Mouse (Mus musculus) liver, embryonic 12.5 days (tissue): ENCODE data around the gene Cpb1. TPM values are rescaled to one million over a fixed set of nuclear protein-coding genes. Genes with fewer than 3 reads are reported as not detected.

Experiments
- ATAC-seq: fragments of 200-750 bp; cut with Nextera tagmentation; 2 replicates; pipeline ENCODE4 v1.8.0; 2017; ENCODE audit warnings: moderate number of reproducible peaks, mild to moderate bottlenecking, moderate library complexity
- H3K27ac ChIP-seq: fragments of 300-500 bp; sonication (generic); 2 replicates; pipeline ENCODE4 v1.5.1; 2016; ENCODE audit warnings: mild to moderate bottlenecking
- H3K27me3 ChIP-seq: fragments of 300-500 bp; sonication (generic); replicated peaks from 2 replicates; pipeline ENCODE4 v1.6.1; 2016; ENCODE audit warnings: mild to moderate bottlenecking, moderate library complexity
- H3K36me3 ChIP-seq: fragments of 300-500 bp; sonication (generic); 2 replicates; pipeline ENCODE4 v1.6.1; 2016; ENCODE audit warnings: mild to moderate bottlenecking, moderate library complexity
- H3K4me1 ChIP-seq: fragments of 300-500 bp; sonication (generic); 2 replicates; pipeline ENCODE4 v1.6.1; 2016
- H3K4me2 ChIP-seq: fragments of 300-500 bp; sonication (generic); 2 replicates; pipeline ENCODE4 v1.6.1; 2016; ENCODE audit warnings: mild to moderate bottlenecking, moderate library complexity
- H3K4me3 ChIP-seq: fragments of 300-500 bp; sonication (generic); 2 replicates; pipeline ENCODE4 v1.5.1; 2016; ENCODE audit warnings: mild to moderate bottlenecking, moderate library complexity
- H3K9ac ChIP-seq: fragments of 300-500 bp; sonication (generic); 2 replicates; pipeline ENCODE4 v1.6.1; 2016; ENCODE audit warnings: mild to moderate bottlenecking, moderate library complexity
- H3K9me3 ChIP-seq: fragments of 300-500 bp; sonication (generic); replicated peaks from 2 replicates; pipeline ENCODE4 v1.6.1; 2016; ENCODE audit warnings: mild to moderate bottlenecking, moderate library complexity
- WGBS: fragments of 180-500 bp; shearing (Covaris S2); methylation state at CpG from one replicate; pipeline ENCODE4 v1.1.7; 2016; ENCODE audit not compliant: insufficient replicate concordance; 5-methylcytosine and 5-hydroxymethylcytosine counted together
- microRNA-seq: library from miRNA; unstranded; fragments of <30 nt; microRNA quantifications from one replicate; pipeline ENCODE4, GENCODE M21; 2017
- polyA plus RNA-seq: library from polyadenylated mRNA; unstranded; fragments of >200 nt; fragmentation: Nextera tagmentation; extraction: Ambion mirVana; gene quantifications from 2 replicates; pipeline ENCODE4 v1.2.1, GENCODE M21; 2016

Cpb1 gene
- polyA plus RNA-seq, 1 experiment from 2014 or later: not detected

DNA sequence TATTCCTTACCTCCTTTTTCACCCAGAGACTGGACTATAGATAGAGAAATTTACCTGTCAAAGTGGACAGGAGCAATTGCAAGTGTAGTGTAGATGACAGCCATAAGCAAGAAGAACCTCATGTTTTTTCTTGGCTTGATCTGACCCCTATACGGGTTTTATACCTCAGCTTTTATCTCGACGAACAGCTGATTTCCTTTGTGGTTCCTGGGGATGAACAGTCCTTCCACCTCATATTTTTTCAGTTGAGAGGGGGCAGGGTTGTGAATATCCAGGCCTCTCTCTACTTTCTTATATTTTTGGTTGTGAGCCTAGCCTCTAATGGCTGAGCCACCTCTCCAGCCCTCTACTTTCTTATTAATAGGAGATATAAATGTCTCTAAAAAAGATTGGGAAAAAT is 33.5 kb downstream of the Cpb1 start, which contains the start of gene Cpa3:
TSS of gene Cpa3 (minus strand) at position 132 of the 400 bp plus-strand sequence.
- ATAC-seq: no peak
- Histone ChIP-seq H3K27me3 (no peaks in the 10 kb centered on the region), H3K9me3 (no peaks in the 10 kb centered on the region), H3K27ac (no peak within 1 kb of the TSS), H3K4me2 (no peak within 1 kb of the TSS), H3K4me3 (no peak within 1 kb of the TSS), H3K4me1 (no peaks in the 10 kb centered on the region), H3K36me3 (no peaks in the 10 kb centered on the region), H3K9ac (no peak within 1 kb of the TSS)
- 24% methylated on average over 3 of the region's 3 CpGs for WGBS

GRCm38 (mm10) chr3:20239741-20240140 is 35.8 kb downstream of the Cpb1 start:
- H3K27me3 ChIP-seq: no peaks in the 10 kb centered on the region
- 39% methylated on average over 3 of the region's 3 CpGs for WGBS

DNA sequence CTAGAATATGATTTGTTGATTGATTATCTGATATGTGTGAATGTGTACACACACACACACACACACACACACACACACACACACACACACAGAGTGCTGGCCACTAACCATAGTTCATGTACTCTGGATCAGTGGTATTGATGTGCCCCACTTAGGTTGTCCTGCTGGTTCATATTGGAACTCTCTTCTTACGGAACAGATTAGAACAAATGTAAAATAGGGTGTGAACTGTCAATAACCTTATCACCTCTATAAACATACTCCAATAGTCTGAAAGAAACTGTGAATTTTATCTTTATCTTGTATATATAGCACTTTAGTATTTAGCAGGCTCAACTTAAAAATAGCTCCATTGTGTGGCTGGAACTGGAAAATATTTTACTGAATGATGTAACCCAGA is 38.6 kb downstream of the Cpb1 start:
- Histone ChIP-seq H3K27me3 (no peaks in the 10 kb centered on the region), H3K4me3 (no peak overlapping the region), H3K4me2 (no peak overlapping the region), H3K4me1 (no peaks in the 10 kb centered on the region), H3K36me3 (no peaks in the 10 kb centered on the region), H3K9ac (no peak overlapping the region), H3K27ac (no peak overlapping the region), H3K9me3 (no peaks in the 10 kb centered on the region)
- ATAC-seq: no peak
- WGBS: 50% methylated on average over 1 of the region's 1 CpGs

More at GRCm38 (mm10) chr3:20239741-20240140, 35.8 kb downstream of the Cpb1 start:
- no peaks in the 10 kb centered on the region for H3K36me3 ChIP-seq
- no peak for ATAC-seq
- no peaks in the 10 kb centered on the region for H3K4me1 ChIP-seq
- H3K9me3 ChIP-seq: no peaks in the 10 kb centered on the region
- H3K9ac ChIP-seq: no peak overlapping the region
- H3K4me2 ChIP-seq: no peak overlapping the region
- no peak overlapping the region for H3K4me3 ChIP-seq
- no peak overlapping the region for H3K27ac ChIP-seq

GRCm38 (mm10) chr3:20229027-20229426 is 46.5 kb downstream of the Cpb1 start:
- 26% methylated on average over 1 of the region's 1 CpGs for WGBS
- H3K4me3 ChIP-seq: no peak overlapping the region
- no peak overlapping the region for H3K27ac ChIP-seq
- no peaks in the 10 kb centered on the region for H3K9me3 ChIP-seq
- H3K27me3 ChIP-seq: no peaks in the 10 kb centered on the region
- H3K4me1 ChIP-seq: no peaks in the 10 kb centered on the region
- H3K36me3 ChIP-seq: no peaks in the 10 kb centered on the region
- H3K4me2 ChIP-seq: no peak overlapping the region
- ATAC-seq: no peak
- H3K9ac ChIP-seq: no peak overlapping the region

DNA sequence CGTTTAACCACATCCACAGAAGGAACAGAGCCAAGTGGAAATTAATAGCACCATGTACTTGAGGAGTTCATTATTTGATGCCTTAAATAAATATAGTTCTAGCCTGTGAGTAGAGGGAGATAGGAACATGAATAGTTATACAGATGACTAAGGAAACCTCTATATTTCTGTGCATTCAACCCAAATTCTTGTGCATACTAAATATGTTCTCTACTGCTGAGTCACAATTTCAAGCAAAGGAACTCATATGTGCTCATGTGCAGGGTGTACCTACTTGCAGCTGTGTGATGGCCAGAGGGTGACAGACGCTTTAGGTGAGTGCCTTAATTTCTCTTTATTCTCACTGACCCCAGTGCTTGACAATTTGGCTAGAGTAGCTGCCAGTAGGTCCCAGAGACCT is 50.1 kb downstream of the Cpb1 start:
- Histone ChIP-seq H3K27ac (no peak overlapping the region), H3K4me1 (no peaks in the 10 kb centered on the region), H3K36me3 (no peaks in the 10 kb centered on the region), H3K4me3 (no peak overlapping the region), H3K9me3 (no peaks in the 10 kb centered on the region), H3K4me2 (no peak overlapping the region), H3K9ac (no peak overlapping the region), H3K27me3 (no peaks in the 10 kb centered on the region)
- no peak for ATAC-seq
- 65% methylated on average over 2 of the region's 2 CpGs for WGBS

- ATAC-seq: no peak
- Histone ChIP-seq H3K36me3 (no peaks in the 10 kb centered on the region), H3K4me3 (no peak overlapping the region), H3K9ac (no peak overlapping the region), H3K27ac (no peak overlapping the region), H3K27me3 (no peaks in the 10 kb centered on the region), H3K9me3 (no peaks in the 10 kb centered on the region), H3K4me2 (no peak overlapping the region), H3K4me1 (no peaks in the 10 kb centered on the region)
- WGBS: 53% methylated on average over 9 of the region's 9 CpGs
These were observed 52.4 kb downstream of the Cpb1 start for GRCm38 (mm10) chr3:20222926-20223698.

GRCm38 (mm10) chr3:20222136-20222535 is 53.4 kb downstream of the Cpb1 start:
- no peak overlapping the region for H3K27ac ChIP-seq
- no peak overlapping the region for H3K4me3 ChIP-seq
- no peaks in the 10 kb centered on the region for H3K36me3 ChIP-seq
- H3K4me1 ChIP-seq: no peaks in the 10 kb centered on the region
- H3K9ac ChIP-seq: no peak overlapping the region
- H3K4me2 ChIP-seq: no peak overlapping the region
- no peak for ATAC-seq
- H3K9me3 ChIP-seq: no peaks in the 10 kb centered on the region
- WGBS: 66% methylated on average over 3 of the region's 3 CpGs
- H3K27me3 ChIP-seq: no peaks in the 10 kb centered on the region

DNA sequence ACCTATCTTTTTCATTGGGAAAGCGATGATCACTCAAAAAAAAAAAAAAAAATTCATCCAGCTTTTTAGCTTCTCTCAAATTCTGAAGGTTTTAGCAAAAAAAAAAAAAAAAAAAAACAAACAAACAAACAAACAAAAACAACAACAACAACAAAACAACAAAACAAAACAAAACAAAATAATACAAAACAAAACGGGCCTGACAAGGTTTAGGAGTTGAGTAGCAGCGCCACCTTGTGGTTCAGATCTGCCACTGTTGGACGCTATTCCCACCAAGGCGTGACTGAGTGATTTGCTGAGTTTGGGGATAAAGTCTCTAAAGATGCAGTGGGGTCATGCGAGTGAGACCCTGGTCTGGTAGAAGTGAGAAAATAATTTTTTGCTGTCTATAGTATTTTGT is 76.7 kb downstream of the Cpb1 start:
- Histone ChIP-seq H3K27ac (no peak overlapping the region), H3K9ac (no peak overlapping the region), H3K9me3 (no peaks in the 10 kb centered on the region), H3K4me1 (no peaks in the 10 kb centered on the region), H3K4me3 (no peak overlapping the region), H3K4me2 (no peak overlapping the region), H3K27me3 (no peaks in the 10 kb centered on the region), H3K36me3 (no peaks in the 10 kb centered on the region)
- 18% methylated on average over 6 of the region's 6 CpGs for WGBS
- no peak for ATAC-seq

Small RNA genes within 50 kb of the gene (microRNA-seq; reads per million reads assigned to microRNA genes)
- not detected for gene Mir7007

Other genes with a start within 250 kb of the Cpb1 start
- 9.0 and 9.1 TPM in 2 replicates for gene Hps3, start 240.4 kb downstream of the Cpb1 start, polyA plus RNA-seq
- 13.2 and 13.3 TPM in 2 replicates for gene Hltf, start 217.9 kb downstream of the Cpb1 start, polyA plus RNA-seq
- gene Gyg, start 120.4 kb downstream of the Cpb1 start, polyA plus RNA-seq: 26.6 and 27.4 TPM in 2 replicates
- gene Cpa3, start 33.6 kb downstream of the Cpb1 start, polyA plus RNA-seq: 3.6 and 4.2 TPM in 2 replicates
- gene Agtr1b, start 91.4 kb upstream of the Cpb1 start, polyA plus RNA-seq: not detected in 2 replicates